Mouse (Mus musculus): ENCODE measurements at regions not wholly inside any gene's neighbourhood (a gene's known extent, or its start where the extent isn't known, plus 50 kb on each side); places are given as distances from the start of the nearest gene placed in this dataset.
A peak's percentile ranks its signal among the peaks of the same experiment; 100 is the strongest.

- no peaks in the 10 kb centered on the region for H3K79me2 ChIP-seq (ENCODE audit: control insufficient read depth, insufficient read depth, low read length, poor library complexity)
- TF ChIP-seq ELF1 (IDR thresholded peaks at IDR 0.05; ENCODE audit: low read depth, low read length), result no peak
- TF ChIP-seq ZMIZ1 (IDR thresholded peaks at IDR 0.05; ENCODE audit: low read depth, low read length), result no peak
- TF ChIP-seq ZNF384 (IDR thresholded peaks at IDR 0.05; ENCODE audit: low read depth, low read length), result no peak
- no peak for TF ChIP-seq USF1 (IDR thresholded peaks at IDR 0.05; ENCODE audit: low read depth, low read length)
- TF ChIP-seq CHD2 (IDR thresholded peaks at IDR 0.05; ENCODE audit: low read length), result no peak
- no peak for TF ChIP-seq MXI1 (IDR thresholded peaks at IDR 0.05; ENCODE audit: low read depth, low read length)
- no peak for TF ChIP-seq NRF1 (IDR thresholded peaks at IDR 0.05; ENCODE audit: insufficient read depth, low read depth, low read length, poor library complexity, severe bottlenecking)
- TF ChIP-seq GABPA (IDR thresholded peaks at IDR 0.05; ENCODE audit: low read depth, low read length), result no peak
- no peaks in the 10 kb centered on the region for H3K9me3 ChIP-seq (replicated peaks; ENCODE audit: insufficient read depth, low read length)
- no peak overlapping the region for H3K9ac ChIP-seq (ENCODE audit: control insufficient read depth, low read depth, low read length, poor library complexity, severe bottlenecking)
- H3K36me3 ChIP-seq (ENCODE audit: control insufficient read depth in 1 of 2, insufficient read depth in 2 of 2, low read length in 2 of 2), result no peaks in the 10 kb centered on the region
- H3K4me3 ChIP-seq (ENCODE audit: control insufficient read depth in 1 of 2, insufficient read depth in 1 of 2, low read depth in 2 of 2, low read length in 2 of 2), result no peak overlapping the region
- H3K27ac ChIP-seq (ENCODE audit: control insufficient read depth, low read depth, low read length), result no peak overlapping the region
- peaks cover 0 to 1% of the 10 kb centered on the region in 2 experiments; a peak in 2 of 4 replicates for H3K27me3 ChIP-seq (ENCODE audit: control insufficient read depth in 1 of 2, insufficient read depth in 2 of 2, low read length in 2 of 2)
- H3K4me1 ChIP-seq (ENCODE audit: control insufficient read depth in 1 of 2, insufficient read depth in 2 of 2, low read length in 2 of 2), result no peaks in the 10 kb centered on the region
- no peak for DNase-seq (ENCODE audit: low read depth, low spot score)
These were observed 58.0 kb upstream of the Pkn2 start for GRCm38 (mm10) chr3:142939773-142940172.

GRCm38 (mm10) chr3:142935949-142936348, 54.1 kb upstream of the Pkn2 start:
- peak; percentile 11 for DNase-seq (ENCODE audit: low read depth, low spot score)
- H3K4me1 ChIP-seq (ENCODE audit: control insufficient read depth in 1 of 2, insufficient read depth in 2 of 2, low read length in 2 of 2), result no peaks in the 10 kb centered on the region
- H3K9ac ChIP-seq (ENCODE audit: control insufficient read depth, low read depth, low read length, poor library complexity, severe bottlenecking), result no peak overlapping the region
- no peak overlapping the region for H3K4me3 ChIP-seq (ENCODE audit: control insufficient read depth in 1 of 2, insufficient read depth in 1 of 2, low read depth in 2 of 2, low read length in 2 of 2)
- H3K9me3 ChIP-seq (replicated peaks; ENCODE audit: insufficient read depth, low read length), result no peaks in the 10 kb centered on the region
- no peaks in the 10 kb centered on the region for H3K79me2 ChIP-seq (ENCODE audit: control insufficient read depth, insufficient read depth, low read length, poor library complexity)
- no peaks in the 10 kb centered on the region for H3K36me3 ChIP-seq (ENCODE audit: control insufficient read depth in 1 of 2, insufficient read depth in 2 of 2, low read length in 2 of 2)
- H3K27ac ChIP-seq (ENCODE audit: control insufficient read depth, low read depth, low read length), result no peak overlapping the region
- TF ChIP-seq ETS1 (IDR thresholded peaks at IDR 0.05; ENCODE audit: low read depth, low read length) (no peak), USF1 (IDR thresholded peaks at IDR 0.05; ENCODE audit: low read depth, low read length) (peak; percentile 60), ZNF384 (IDR thresholded peaks at IDR 0.05; ENCODE audit: low read depth, low read length) (no peak)
- peaks cover 0 to 1% of the 10 kb centered on the region in 2 experiments; a peak in 1 of 4 replicates for H3K27me3 ChIP-seq (ENCODE audit: control insufficient read depth in 1 of 2, insufficient read depth in 2 of 2, low read length in 2 of 2)

- H3K9ac ChIP-seq (ENCODE audit: control insufficient read depth, low read depth, low read length, poor library complexity, severe bottlenecking), result no peak overlapping the region
- no peaks in the 10 kb centered on the region for H3K27me3 ChIP-seq (ENCODE audit: control insufficient read depth in 1 of 2, insufficient read depth in 2 of 2, low read length in 2 of 2)
- H3K9me3 ChIP-seq (replicated peaks; ENCODE audit: insufficient read depth, low read length), result no peaks in the 10 kb centered on the region
- no peak overlapping the region for H3K27ac ChIP-seq (ENCODE audit: control insufficient read depth, low read depth, low read length)
- no peak for DNase-seq (ENCODE audit: low read depth, low spot score)
- no peaks in the 10 kb centered on the region for H3K36me3 ChIP-seq (ENCODE audit: control insufficient read depth in 1 of 2, insufficient read depth in 2 of 2, low read length in 2 of 2)
- no peak overlapping the region for H3K4me3 ChIP-seq (ENCODE audit: control insufficient read depth in 1 of 2, insufficient read depth in 1 of 2, low read depth in 2 of 2, low read length in 2 of 2)
- H3K4me1 ChIP-seq (ENCODE audit: control insufficient read depth in 1 of 2, insufficient read depth in 2 of 2, low read length in 2 of 2), result no peaks in the 10 kb centered on the region
- H3K79me2 ChIP-seq (ENCODE audit: control insufficient read depth, insufficient read depth, low read length, poor library complexity), result no peaks in the 10 kb centered on the region
- TF ChIP-seq POLR2AphosphoS2 (IDR thresholded peaks at IDR 0.05; ENCODE audit: low read length) (no peak), ZKSCAN1 (IDR thresholded peaks at IDR 0.05; ENCODE audit: low read depth, low read length) (no peak), CHD2 (IDR thresholded peaks at IDR 0.05; ENCODE audit: low read length) (no peak), MEF2A (IDR thresholded peaks at IDR 0.05; ENCODE audit: extremely low read depth, insufficient replicate concordance, low read depth, low read length, poor library complexity, severe bottlenecking) (no peak), NRF1 (IDR thresholded peaks at IDR 0.05; ENCODE audit: insufficient read depth, low read depth, low read length, poor library complexity, severe bottlenecking) (no peak), SMC3 (IDR thresholded peaks at IDR 0.05; ENCODE audit: low read depth, low read length) (no peak), CHD1 (IDR thresholded peaks at IDR 0.05; ENCODE audit: low read depth, low read length) (no peak), ZNF384 (IDR thresholded peaks at IDR 0.05; ENCODE audit: low read depth, low read length) (no peak), ETS1 (IDR thresholded peaks at IDR 0.05; ENCODE audit: low read depth, low read length) (no peak), RCOR1 (IDR thresholded peaks at IDR 0.05; ENCODE audit: low read depth, low read length) (no peak)
These were observed 52.5 kb upstream of the Pkn2 start for GRCm38 (mm10) chr3:142934326-142934725.
